Mouse (Mus musculus) C2C12 (cell line): ENCODE data around the gene Exoc8.

Experiments
- CEBPB ChIP-seq: IDR thresholded peaks from one replicate; pipeline ENCODE4 v1.6.1; 2011; ENCODE audit warnings: low read depth, mild to moderate bottlenecking, control low read depth, moderate library complexity
- CTCF ChIP-seq: IDR thresholded peaks from one replicate; pipeline ENCODE4 v1.5.1; 2011; ENCODE audit not compliant: control insufficient read depth, insufficient read depth, insufficient read length
- FOSL1 ChIP-seq: IDR thresholded peaks from one replicate; pipeline ENCODE4 v1.8.0; 2011; ENCODE audit warnings: mild to moderate bottlenecking, low read length; ENCODE audit not compliant: poor library complexity, insufficient read depth, severe bottlenecking
- MAX ChIP-seq: IDR thresholded peaks from one replicate; pipeline ENCODE4 v1.6.1; 2011; ENCODE audit warnings: mild to moderate bottlenecking, control low read depth
- MYOD1 ChIP-seq: IDR thresholded peaks from one replicate; pipeline ENCODE4 v1.6.1; 2011; ENCODE audit warnings: low read depth; ENCODE audit not compliant: control insufficient read depth, insufficient read length
- MYOG ChIP-seq: IDR thresholded peaks from one replicate; pipeline ENCODE4 v1.6.1; 2011; ENCODE audit not compliant: control insufficient read depth, insufficient read length; ENCODE audit errors: extremely low read depth
- USF1 ChIP-seq: IDR thresholded peaks from one replicate; pipeline ENCODE4 v1.6.1; 2011; ENCODE audit warnings: low read depth, mild to moderate bottlenecking, control low read depth, moderate library complexity

- TF ChIP-seq MAX (peak; percentile 3), CTCF (no peak), MYOD1 (no peak), USF1 (no peak), FOSL1 (no peak), MYOG (no peak), CEBPB (no peak)
Measured at GRCm38 (mm10) chr8:124863163-124863677, 34.3 kb downstream of the Exoc8 start.
